Mouse (Mus musculus): Measurements from ENCODE around the gene Atg101.
"Not testable (repeated sequence)": the region's sequence is repeated elsewhere in the genome, so short reads cannot be mapped to it uniquely, and the experiment has no call there.

The Atg101 gene

DNA sequence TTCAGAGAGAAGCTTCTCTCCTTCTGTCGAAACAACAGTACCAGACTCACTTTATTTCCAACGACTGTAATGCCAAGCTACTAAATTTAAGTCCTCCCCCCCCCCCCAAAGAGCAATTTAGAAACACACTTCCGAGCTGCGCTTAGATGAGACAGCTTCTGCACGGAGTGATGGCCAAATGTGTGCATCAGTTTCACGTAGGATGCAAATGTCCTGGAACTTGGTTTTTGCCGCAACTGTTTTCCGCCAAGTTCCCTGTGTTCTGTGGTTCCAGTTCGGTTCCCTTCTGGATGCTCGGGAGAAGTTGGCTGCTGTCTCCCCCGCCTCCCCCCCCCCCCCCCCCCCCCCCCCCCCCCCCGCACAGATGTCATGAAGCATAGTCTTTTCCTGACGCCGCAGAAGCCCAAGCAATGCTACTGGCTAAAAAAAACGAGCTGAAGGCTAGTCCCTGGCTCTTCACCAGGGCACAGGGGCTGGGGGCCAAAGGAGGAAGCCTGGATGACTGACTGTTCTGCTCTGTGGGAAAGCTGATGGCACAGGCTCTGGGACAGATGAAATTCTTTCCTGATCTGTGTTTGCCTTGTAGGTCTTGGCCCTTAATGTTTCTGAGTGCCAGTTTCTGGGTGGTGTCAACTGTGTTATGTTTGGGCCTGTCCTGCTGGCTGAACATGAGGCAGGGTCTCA, 27.2 kb downstream of the Atg101 start:
- ATAC-seq (ENCODE audit: insufficient number of reproducible peaks, low FRiP score, low TSS enrichment): no peak

DNA sequence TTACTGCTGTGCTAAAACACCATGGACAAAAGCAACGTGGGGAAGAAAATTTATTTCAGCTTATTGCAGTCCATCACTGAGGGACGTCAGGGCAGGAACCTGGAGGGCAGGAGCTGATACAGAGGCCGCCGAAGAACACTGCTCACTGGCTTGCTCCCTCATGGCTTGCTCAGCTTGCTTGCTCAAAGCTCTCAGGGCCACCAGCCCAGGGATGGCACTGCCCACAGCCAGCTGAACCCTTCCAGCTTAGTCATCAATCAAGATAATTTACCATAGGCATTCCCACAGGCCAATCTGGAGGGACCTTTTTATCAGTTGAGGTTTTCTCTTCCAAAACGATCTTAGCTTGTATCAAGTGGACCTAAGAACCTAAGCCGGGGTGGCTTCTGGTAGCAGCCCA, 27.9 kb downstream of the Atg101 start:
- no peak for ATAC-seq (ENCODE audit: insufficient number of reproducible peaks, low FRiP score, low TSS enrichment)

DNA sequence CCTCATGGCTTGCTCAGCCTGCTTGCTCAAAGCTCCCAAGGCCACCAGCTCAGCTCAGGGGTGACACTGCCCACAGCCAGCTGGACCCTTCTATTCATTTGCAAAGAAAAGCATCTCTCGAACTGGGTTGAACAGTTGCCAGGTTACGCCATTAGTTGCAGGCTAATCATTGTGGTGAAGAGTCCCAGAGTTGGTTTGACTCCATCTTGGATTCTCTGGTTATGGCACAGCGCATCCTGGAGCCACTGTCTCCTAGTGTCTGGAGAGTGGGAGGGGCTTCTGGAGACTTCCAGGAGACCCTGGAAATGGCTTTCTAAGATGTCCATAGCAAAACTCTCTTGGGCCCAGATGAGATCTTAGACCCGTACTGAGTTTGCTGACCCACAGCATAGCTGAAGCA, 31.3 kb downstream of the Atg101 start:
- 0 out of 2 replicates have a peak, but pooled peaks have one; percentile 10 for ATAC-seq (ENCODE audit: insufficient number of reproducible peaks, low FRiP score, low TSS enrichment)

DNA sequence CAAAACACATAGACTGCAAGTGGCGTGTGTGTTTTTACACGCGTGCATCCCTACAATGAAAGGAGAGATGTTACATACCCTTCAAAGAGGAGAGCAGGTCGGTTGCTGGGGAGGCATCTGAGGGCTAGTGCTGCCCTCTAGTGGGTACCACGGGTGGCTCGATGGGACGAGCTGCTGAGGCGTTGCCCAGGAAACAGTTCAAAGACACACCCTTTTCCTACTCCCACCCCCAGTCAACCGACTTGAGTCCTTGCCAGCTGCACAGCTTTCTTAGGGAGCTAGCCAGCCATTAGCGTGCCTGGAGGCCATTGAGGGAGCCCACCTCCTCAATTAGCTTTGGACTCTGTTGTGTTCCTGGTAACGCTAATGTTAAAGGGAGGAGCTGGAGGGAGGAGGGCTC, 31.8 kb downstream of the Atg101 start:
- peak; percentile 64; the same call in 1 of the 2 replicates for ATAC-seq (ENCODE audit: insufficient number of reproducible peaks, low FRiP score, low TSS enrichment)

DNA sequence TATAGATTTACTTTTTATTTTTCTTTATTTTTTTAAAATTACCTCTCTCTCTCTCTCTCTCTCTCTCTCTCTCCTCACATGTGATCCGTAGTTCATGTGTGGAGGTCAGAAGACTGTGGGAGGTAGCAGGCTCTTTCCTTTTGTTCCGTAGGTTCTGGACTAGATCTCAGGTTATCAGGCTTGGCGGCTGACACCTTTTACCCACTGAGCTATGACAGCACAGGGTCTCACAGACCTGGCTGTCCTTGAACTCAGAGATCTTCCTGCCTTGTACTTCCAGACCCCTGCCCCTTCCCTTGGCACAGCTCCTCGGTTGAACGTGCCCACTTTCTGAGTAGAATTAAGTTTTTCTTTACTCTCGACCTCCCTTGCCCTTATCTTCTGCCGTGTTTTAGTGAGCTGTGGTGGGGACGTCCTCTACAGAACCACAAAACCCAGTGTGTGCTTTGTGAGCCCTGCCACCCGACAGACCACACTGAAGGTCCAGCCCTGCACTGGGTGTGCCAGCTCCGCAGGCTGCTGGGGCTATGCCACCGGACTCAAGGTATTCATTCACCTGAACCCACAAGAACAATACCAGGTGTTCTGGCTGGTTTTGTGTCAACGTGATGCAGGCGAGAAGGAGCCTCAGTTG, 32.3 kb downstream of the Atg101 start:
- no peak for ATAC-seq (ENCODE audit: insufficient number of reproducible peaks, low FRiP score, low TSS enrichment)

DNA sequence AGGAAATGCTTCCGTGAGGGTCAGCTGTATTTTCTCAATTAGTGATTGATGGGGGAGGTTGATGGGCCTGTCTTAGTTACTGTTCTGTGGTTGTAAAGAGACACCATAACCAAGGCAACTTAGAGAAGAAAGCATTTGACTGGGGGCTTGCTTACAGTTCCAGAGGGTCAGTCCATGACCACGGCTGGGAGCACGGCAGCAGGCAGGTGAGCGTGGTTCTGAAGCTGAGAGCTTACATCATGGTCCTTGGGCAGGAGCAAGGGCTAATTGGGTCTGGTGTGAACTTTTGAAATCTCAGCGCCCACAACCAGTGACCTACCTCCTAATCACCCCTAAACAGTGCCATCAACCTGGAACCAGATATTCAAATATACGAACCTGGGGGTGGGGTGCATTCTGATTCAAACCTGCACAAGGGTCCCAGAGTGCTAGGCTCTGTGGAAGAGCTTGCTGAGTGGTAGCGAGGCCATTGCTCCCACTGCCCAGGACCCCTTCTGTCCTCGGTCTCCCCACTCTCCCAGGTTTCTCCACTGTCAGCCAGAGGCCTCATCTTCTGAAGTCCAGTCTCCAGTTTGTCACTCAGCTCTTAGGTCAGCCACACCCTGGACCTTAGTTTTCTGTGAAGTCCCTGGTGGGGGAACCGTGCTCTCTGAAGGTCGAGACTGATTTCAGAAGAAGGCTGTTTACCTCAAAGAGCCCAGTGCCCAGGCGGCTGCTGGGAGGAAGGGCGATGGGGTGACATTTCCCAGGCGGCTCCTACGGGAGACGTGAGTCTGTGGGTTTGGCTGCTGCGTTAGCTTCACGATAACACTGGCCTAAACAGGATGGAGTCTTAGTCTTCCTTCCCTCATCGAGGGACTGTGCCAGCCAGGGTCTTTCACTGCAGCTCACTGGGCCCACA, 33.1 kb downstream of the Atg101 start:
- no peak for ATAC-seq (ENCODE audit: insufficient number of reproducible peaks, low FRiP score, low TSS enrichment)

DNA sequence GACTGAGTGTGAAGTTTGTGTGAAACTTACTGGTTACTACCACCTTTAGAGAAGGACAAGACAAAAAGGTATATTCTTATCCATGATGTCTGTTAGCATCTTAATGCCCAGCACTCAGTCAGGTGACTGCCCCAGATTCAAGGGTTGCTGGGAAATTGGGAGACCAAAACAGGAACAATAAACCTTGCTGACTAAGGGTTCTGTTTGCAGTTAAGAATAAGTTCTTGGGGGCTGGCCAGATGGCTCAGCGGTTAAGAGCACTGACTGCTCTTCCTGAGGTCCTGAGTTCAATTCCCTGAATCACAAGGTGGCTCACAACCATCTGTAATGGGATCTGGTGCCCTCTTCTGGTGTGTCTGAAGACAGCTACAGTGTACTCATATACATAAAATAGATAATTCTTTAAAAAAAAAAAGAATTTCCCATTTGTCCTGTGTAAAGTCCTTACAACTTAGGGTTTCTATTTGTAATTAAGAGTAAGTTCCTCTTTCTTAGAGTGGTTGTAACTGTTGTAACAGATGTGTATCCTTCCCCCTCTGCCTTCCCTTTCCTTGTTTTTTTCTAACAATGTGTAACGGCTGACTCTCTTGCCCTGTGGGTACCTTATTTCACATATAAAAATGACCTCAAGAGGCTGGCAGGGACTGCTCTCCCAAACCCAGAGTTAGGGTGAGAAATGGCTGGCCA, 33.9 kb downstream of the Atg101 start:
- ATAC-seq (ENCODE audit: insufficient number of reproducible peaks, low FRiP score, low TSS enrichment): no peak

DNA sequence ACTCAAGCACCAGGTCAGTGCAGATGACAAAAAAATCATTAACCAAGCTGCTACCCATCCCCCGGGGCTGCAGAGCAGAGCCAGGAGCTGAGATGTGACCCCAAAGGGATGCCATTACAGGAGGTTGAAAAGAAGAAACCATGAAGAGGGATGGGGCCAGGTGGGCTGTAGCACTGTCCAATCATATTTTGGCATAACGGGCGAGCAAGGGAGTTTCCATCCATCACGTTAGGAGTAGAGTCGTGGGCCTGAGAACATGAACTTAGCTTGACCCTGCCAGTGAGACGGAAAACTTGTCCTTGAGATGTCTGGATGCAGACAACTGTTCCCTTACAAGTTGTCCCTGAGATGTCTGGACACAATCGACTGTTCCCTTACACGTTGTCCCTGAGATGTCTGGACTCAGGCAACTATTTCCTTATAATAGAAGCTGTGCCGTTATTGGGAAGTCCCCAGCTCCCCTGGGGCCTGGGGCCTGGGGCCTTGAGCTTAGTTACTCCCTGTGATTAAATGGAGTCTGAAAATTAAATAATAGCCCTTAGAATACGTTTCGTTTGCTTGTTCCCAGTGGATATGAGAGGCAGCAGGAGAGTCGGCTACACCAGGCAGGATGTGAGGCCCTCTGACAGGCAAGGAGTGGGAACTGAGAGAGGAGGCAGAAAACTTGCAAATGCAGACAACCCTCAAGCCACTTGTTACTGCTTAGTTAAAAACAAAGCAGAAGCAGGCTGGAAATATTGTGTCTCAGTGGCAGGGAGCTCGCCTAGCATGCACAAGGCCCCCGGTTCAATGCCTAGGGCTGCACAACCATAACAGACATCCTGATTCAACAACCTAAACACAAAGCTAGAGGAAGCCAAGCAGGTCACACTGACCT, 35.1 kb downstream of the Atg101 start:
- ATAC-seq (ENCODE audit: insufficient number of reproducible peaks, low FRiP score, low TSS enrichment): no peak

DNA sequence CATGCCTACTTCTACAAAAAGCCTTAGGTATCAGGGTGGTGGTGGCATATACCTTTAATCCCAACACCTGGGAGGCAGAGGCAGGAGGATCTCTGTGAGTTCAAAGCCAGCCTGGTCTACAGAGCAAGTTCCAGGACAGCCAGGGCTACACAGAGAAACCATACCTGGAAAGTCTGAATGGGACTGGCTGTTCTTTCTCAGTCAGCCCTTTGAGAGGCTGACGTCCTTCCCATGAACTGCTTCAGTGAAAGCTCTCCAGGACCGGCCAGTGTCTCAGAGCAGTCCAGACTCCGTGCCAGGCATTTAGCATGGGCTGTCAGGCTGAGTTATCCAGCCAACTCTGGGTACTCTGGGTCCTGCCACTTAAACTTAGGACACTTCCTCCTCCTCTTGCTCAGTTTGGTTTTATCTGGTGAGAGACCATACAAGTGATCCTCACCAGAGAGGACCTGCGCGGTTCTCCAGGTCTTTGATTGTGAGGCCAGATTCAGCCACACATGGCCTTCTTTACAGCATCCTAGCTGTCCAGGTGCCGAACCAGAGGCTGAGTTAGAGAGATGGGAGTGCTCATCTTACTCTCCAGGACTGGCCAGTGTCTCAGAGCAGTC, 36.0 kb downstream of the Atg101 start:
- no peak for ATAC-seq (ENCODE audit: insufficient number of reproducible peaks, low FRiP score, low TSS enrichment)

DNA sequence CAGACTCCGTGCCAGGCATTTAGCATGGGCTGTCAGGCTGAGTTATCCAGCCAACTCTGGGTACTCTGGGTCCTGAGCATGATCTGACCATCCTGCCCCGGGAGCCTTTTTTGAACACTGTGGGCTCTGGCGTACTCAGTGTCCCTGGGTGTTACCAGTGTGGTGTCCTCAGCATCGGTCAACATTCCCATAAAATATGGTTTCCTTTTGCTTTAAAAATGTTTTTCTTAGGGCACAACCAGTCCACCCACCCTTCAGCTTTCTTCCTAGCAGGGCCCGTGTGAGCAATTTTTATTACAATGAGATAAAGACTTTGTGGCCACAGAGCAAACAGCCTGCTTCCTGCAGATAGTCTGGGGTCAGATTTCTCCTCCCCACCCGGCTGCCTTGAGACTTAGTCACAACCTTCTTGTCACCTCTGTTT, 36.6 kb downstream of the Atg101 start:
- ATAC-seq (ENCODE audit: insufficient number of reproducible peaks, low FRiP score, low TSS enrichment): no peak

DNA sequence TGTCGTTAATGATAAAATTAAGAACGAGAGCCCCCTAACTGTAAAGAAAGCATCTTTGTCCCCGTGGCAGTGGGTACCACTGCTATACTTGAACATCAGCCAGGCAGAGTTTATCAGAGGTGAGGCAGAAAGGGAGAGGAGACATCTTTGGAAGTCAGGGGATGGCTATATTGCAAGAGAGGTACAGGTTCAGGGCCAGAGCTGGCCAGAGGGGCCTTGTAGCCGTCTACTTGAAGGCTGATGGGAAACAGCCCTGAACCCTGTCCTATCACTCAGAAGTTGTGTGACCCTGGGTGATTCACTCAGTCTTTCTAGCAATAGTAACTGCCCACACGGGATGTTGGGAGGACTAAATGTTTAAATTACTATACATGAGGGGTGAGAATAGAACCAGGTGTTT, 37.1 kb downstream of the Atg101 start:
- no peak for ATAC-seq (ENCODE audit: insufficient number of reproducible peaks, low FRiP score, low TSS enrichment)

DNA sequence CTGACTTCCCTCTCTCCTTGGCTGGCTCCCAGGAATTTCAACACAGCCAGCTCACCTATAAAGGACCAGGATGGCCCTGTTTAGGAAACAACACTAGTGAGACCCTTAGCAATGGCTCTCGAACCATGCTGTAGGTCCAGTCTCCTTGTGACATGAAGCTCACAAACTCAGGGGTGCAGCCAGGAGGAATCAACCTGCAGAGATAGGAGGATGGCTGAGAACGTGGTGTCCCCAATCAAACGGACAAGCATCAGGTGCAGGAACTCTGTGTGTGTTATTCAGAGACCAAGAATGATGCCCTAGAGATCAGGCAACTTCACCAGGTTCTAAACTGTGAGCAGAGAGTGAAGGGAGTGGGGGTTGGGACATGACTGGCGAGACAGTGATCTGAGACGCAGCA, 38.0 kb downstream of the Atg101 start:
- no peak for ATAC-seq (ENCODE audit: insufficient number of reproducible peaks, low FRiP score, low TSS enrichment)

DNA sequence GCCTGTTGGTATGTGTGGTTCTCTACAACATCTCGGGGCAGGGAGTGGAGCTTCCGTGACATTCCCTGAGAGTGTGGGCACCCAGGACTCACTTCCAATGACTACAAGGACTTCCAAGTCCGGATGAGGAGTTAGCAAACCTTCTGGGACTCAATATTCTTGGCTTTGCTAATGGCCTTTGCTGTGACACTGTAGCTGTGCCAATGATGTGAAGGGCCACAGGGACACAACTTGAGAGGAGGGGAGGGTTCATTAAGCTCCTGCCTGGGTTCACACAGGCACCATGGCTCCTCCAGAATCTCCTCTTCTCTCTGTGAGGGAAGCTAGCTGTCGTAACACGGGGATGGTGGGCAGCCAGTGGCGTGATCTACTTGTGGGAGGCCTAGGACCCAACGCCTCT, 38.6 kb downstream of the Atg101 start:
- ATAC-seq (ENCODE audit: insufficient number of reproducible peaks, low FRiP score, low TSS enrichment): no peak

DNA sequence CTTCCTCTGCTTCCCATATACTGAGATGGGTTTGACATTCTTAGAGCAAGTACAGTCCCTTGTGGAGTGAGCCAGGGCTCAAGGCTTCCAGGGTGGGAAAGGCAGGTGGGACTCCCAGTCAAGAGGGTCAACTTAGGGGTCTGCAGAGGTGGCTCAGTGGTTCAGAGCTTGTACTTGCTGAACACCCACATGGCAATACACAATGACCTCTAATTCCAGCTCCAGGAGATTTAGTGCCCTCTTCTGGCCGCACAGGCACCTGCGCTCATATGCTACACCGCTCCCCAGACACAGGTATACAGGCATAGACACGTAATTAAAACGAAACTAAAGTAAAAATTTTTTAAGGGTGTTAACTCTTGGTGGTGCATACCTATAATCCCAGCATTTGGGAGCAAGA, 39.4 kb downstream of the Atg101 start:
- ATAC-seq (ENCODE audit: insufficient number of reproducible peaks, low FRiP score, low TSS enrichment): no peak

DNA sequence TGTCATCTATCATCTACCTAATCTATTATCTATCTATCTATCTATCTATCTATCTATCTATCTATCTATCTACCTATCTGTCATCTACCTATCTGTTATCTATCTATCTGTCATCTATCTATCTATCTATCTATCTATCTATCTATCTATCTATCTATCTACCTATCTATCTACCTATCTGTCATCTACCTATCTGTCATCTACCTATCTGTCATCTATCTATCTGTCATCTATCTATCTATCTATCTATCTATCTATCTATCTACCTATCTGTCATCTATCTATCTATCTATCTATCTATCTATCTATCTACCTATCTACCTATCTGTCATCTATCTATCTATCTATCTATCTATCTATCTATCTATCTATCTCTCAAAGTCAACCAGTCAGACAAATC, 40.3 kb downstream of the Atg101 start:
- not testable (repeated sequence) for ATAC-seq (ENCODE audit: insufficient number of reproducible peaks, low FRiP score, low TSS enrichment)

DNA sequence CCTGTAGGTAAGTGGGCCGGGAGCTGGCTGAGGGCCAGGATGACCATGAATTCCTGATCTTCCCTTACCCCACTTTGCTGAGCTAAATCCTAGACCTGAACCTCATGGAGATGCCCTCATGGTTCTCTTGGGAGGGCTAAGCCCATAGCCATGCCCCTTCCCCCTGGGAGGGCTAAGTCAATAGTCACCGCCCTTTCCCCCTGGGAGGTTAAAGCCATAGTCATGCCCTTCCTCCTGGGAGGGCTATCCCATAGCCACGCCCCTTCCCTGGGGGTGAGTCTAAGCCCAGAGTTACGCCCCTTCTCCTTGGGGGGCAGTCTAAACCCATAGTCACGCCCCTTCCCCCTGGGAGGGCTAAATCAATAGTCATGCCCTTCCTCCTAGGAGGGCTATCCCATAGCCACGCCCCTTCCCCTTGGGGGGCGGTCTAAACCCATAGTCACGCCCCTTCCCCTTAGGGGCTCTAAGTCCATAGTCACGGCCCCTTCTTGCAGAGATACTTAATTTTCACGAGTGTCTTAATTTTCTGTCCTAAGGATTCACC, 42.0 kb downstream of the Atg101 start:
- ATAC-seq (ENCODE audit: insufficient number of reproducible peaks, low FRiP score, low TSS enrichment): no peak

DNA sequence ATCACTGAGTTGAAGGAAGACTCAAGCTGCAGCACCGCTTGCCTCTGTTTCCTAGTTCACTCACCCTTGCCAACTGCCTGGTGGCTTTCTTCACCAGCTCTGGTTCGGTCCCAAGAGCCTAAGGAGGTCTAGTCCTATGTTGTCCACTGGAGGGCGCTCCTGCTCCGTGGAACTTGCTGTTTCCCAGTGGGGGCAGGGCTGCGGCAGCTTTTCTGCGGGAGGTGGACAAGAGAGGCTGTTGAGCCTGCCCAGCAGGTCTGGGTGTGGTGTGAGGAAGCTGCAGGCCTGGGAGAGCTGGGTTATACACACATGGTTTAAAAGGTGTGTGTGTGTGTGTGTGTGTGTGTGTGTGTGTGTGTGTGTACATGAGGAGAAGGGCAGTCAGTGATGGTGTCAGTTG, 43.2 kb downstream of the Atg101 start:
- ATAC-seq (ENCODE audit: insufficient number of reproducible peaks, low FRiP score, low TSS enrichment): peak; percentile 42

DNA sequence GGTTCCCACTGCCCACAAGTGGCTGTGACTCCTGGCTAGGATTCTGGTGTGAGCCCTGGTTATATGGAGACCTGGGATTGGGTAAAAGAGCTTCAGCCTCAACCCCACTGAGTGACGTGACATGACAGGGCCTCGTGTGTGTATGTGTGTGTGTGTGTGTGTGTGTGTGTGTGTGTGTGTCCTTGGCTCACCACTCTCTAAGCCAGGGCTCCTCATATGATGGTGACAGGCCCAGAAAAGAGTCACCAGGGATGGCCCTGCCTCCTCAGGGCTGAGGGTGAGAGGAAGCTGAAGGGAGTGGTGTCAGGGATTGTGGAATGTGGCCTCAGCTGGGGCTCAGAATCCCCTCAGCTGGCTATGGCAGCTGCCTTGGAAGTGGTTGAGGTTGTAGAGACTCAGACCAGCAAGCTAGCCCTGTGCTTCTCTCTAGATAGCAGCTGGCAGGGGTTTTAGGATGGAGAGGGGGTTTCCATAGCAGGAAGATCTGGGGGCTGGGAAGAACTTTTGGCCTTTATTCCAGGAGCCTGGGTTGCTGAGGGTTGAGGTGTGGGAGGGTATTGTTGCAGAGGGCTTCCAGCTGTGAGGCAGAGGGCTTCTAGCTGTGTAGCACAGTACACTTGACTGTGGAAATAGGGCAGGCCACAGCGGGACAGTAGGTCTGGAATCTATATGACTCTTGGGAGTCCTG, 44.9 kb downstream of the Atg101 start:
- no peak for ATAC-seq (ENCODE audit: insufficient number of reproducible peaks, low FRiP score, low TSS enrichment)

DNA sequence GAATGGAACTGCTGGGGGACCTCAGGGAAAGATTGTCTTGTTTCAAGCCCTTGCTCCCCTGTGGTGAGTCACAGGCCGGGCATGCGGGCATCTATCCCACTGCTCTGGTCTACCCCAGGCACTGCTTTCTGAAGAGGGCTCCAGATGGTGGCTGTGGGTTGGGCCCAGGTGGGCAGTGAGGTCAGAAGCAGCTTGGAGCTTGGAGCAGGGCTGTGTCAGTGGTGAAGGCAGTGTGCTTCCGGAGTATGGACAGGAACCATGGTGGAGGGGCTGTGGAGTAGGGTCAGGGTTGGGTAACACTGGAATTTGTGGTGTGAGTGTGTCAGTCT, 45.5 kb downstream of the Atg101 start:
- ATAC-seq (ENCODE audit: insufficient number of reproducible peaks, low FRiP score, low TSS enrichment): no peak
